Mouse (Mus musculus): ENCODE measurements around the gene Gm28372. TPM values are rescaled to one million over a fixed set of nuclear protein-coding genes. Genes with fewer than 3 reads are reported as not detected.

Gene Gm28372
- polyA plus RNA-seq, 1 experiment: not detected

DNA sequence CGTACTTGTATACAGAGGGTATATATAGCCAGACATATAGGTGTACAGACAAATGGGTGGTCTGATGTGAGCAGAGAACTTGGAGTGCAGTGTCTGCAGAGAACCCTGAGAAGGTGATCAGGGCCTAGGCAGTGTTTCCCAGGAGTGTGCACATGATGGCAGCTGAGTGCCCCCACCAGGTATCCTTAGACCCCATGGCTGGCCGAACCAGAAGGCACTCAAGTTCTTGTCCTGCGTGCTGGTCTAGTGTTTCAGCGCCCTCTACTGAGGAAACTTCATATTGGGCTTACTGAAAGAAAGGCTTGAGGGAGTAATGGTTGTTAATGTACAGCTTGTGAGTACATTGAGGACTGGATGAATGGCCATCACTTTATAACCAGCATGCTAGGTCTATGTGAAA is 28.1 kb downstream of the Gm28372 start:
- peaks cover 3% of the 10 kb centered on the region for H3K4me1 ChIP-seq (ENCODE audit: control insufficient read depth, insufficient read depth, insufficient read length)
- DNase-seq (ENCODE audit: low read depth in 1 of 2, low spot score in 2 of 2): peak in 1 of 2 experiments; percentile 43
- 17% methylated on average over 4 of the region's 4 CpGs for WGBS

GRCm38 (mm10) chr2:130436769-130437168 is 31.7 kb downstream of the Gm28372 start:
- DNase-seq (ENCODE audit: low read depth in 1 of 2, low spot score in 2 of 2): no peak

More for the DNA sequence above, 28.1 kb downstream of the Gm28372 start:
- Histone ChIP-seq H3K27ac (ENCODE audit: insufficient read depth, low read length) (no peak overlapping the region), H3K4me3 (ENCODE audit: extremely low read depth, insufficient read depth, insufficient read length) (no peak overlapping the region), H3K27me3 (ENCODE audit: control insufficient read depth, insufficient read depth, low read length) (no peaks in the 10 kb centered on the region), H3K36me3 (ENCODE audit: control insufficient read depth, insufficient read depth, low read length) (peaks cover 6% of the 10 kb centered on the region; the same call in 1 of the 2 replicates)
- TF ChIP-seq POLR2A (IDR thresholded peaks at IDR 0.05; ENCODE audit: low read depth, low read length) (no peak), CTCF (IDR thresholded peaks at IDR 0.05; ENCODE audit: extremely low read depth, insufficient read depth, insufficient read length, insufficient replicate concordance) (peak; percentile 50; the same call in 1 of the 2 replicates)

DNA sequence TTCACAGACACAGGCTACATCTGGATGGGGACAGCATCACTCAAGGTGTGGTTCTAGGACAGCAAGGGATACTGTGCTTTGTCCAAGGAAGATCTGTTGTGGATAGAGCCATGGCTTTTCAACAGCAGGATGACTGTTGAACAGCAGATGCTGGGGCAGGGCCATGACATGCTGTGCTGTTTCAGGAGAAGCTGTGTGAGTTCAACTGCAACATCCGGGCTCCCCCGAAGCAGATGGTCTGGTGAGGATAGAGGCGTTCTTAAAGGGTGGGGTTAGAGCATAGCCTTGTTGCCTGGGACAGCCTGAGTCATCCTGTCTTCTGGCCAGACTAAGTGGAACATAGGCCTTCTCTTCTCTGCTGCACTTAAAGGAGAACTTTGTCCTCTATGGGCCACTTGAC is 33.8 kb downstream of the Gm28372 start:
- peaks cover 52% of the 10 kb centered on the region for H3K36me3 ChIP-seq (ENCODE audit: control insufficient read depth, insufficient read depth, low read length)
- no peak overlapping the region for H3K4me3 ChIP-seq (ENCODE audit: extremely low read depth, insufficient read depth, insufficient read length)
- no peaks in the 10 kb centered on the region for H3K4me1 ChIP-seq (ENCODE audit: control insufficient read depth, insufficient read depth, insufficient read length)
- H3K27me3 ChIP-seq (ENCODE audit: control insufficient read depth, insufficient read depth, low read length): no peaks in the 10 kb centered on the region
- H3K27ac ChIP-seq (ENCODE audit: insufficient read depth, low read length): no peak overlapping the region
- 87% methylated on average over 3 of the region's 3 CpGs for whole genome bisulfite sequencing
- TF ChIP-seq CTCF (IDR thresholded peaks at IDR 0.05; ENCODE audit: extremely low read depth, insufficient read depth, insufficient read length, insufficient replicate concordance) (no peak), POLR2A (IDR thresholded peaks at IDR 0.05; ENCODE audit: low read depth, low read length) (no peak)
- DNase-seq (ENCODE audit: low read depth in 1 of 2, low spot score in 2 of 2): no peak

More at GRCm38 (mm10) chr2:130436769-130437168, 31.7 kb downstream of the Gm28372 start:
- Histone ChIP-seq H3K36me3 (ENCODE audit: control insufficient read depth, insufficient read depth, low read length) (peaks cover 34% of the 10 kb centered on the region), H3K4me3 (ENCODE audit: extremely low read depth, insufficient read depth, insufficient read length) (no peak overlapping the region), H3K27me3 (ENCODE audit: control insufficient read depth, insufficient read depth, low read length) (no peaks in the 10 kb centered on the region), H3K27ac (ENCODE audit: insufficient read depth, low read length) (no peak overlapping the region), H3K4me1 (ENCODE audit: control insufficient read depth, insufficient read depth, insufficient read length) (no peaks in the 10 kb centered on the region)
- WGBS: 89% methylated on average over 1 of the region's 1 CpGs
- no peak for TF ChIP-seq POLR2A (IDR thresholded peaks at IDR 0.05; ENCODE audit: low read depth, low read length)

DNA sequence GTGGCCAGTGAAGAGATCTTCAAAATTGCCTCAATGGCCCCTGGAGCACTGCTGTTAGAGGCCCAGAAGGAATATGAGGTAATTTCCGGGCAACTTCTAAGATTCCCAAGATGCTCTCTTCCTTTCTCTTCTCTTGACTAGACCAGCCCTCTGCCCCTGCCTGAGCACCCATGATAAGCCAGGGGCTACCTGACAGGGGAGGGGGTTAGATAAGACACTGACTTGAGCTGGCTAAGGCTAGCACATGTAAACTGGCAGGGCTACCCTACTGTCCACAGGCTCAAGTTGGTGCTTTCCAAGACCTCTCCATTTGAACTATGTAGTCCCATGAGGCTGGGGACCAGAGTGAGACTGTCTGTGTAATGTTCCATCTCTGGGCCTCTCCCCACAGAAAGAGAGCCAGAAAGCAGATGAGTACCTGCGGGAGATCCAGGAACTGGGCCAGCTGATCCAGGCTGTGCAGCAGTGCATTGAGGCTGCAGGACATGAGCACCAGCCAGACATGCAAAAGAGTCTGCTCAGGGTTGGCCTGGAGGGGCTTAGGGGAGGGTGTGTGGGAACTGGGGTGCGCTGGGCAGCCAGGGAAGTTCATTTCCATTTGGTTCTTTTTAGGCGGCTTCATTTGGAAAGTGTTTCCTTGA is 34.9 kb downstream of the Gm28372 start:
- Histone ChIP-seq H3K4me3 (ENCODE audit: extremely low read depth, insufficient read depth, insufficient read length) (no peak overlapping the region), H3K4me1 (ENCODE audit: control insufficient read depth, insufficient read depth, insufficient read length) (no peaks in the 10 kb centered on the region), H3K27me3 (ENCODE audit: control insufficient read depth, insufficient read depth, low read length) (no peaks in the 10 kb centered on the region), H3K27ac (ENCODE audit: insufficient read depth, low read length) (no peak overlapping the region), H3K36me3 (ENCODE audit: control insufficient read depth, insufficient read depth, low read length) (peaks cover 56% of the 10 kb centered on the region)
- TF ChIP-seq POLR2A (IDR thresholded peaks at IDR 0.05; ENCODE audit: low read depth, low read length): no peak
- no peak for TF ChIP-seq CTCF (IDR thresholded peaks at IDR 0.05; ENCODE audit: extremely low read depth, insufficient read depth, insufficient read length, insufficient replicate concordance)
- no peak for DNase-seq (ENCODE audit: low read depth in 1 of 2, low spot score in 2 of 2)
- 92% methylated on average over 4 of the region's 4 CpGs for WGBS

- Histone ChIP-seq H3K4me1 (ENCODE audit: control insufficient read depth, insufficient read depth, insufficient read length) (no peaks in the 10 kb centered on the region), H3K27me3 (ENCODE audit: control insufficient read depth, insufficient read depth, low read length) (no peaks in the 10 kb centered on the region), H3K36me3 (ENCODE audit: control insufficient read depth, insufficient read depth, low read length) (peaks cover 56% of the 10 kb centered on the region), H3K4me3 (ENCODE audit: extremely low read depth, insufficient read depth, insufficient read length) (no peak overlapping the region), H3K27ac (ENCODE audit: insufficient read depth, low read length) (no peak overlapping the region)
- DNase-seq (ENCODE audit: low read depth in 1 of 2, low spot score in 2 of 2): no peak
- TF ChIP-seq POLR2A (IDR thresholded peaks at IDR 0.05; ENCODE audit: low read depth, low read length) (no peak), CTCF (IDR thresholded peaks at IDR 0.05; ENCODE audit: extremely low read depth, insufficient read depth, insufficient read length, insufficient replicate concordance) (no peak)
- WGBS: 88% methylated on average over 10 of the region's 10 CpGs
Measured at GRCm38 (mm10) chr2:130442162-130442561, 37.1 kb downstream of the Gm28372 start.

DNA sequence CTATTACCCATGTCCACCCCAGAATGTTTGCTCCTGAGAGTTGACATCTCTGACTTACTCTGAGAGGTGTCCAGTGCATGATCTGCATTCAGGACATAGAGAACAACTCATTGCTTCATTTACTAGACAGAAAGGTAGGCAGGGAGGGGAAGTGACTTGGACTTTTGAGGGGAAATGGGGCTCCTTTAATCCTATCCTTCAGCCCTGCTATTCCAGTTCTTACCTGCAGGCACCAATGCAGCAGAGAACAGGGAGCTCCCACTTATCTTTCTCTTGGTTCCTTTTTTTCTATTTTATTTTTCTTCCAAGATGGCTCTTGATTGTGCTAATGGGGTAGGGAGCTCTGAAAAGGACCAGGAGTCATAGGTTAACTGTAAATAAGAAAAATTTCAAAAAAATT is 43.4 kb downstream of the Gm28372 start:
- DNase-seq (ENCODE audit: low read depth in 1 of 2, low spot score in 2 of 2): no peak
- TF ChIP-seq CTCF (IDR thresholded peaks at IDR 0.05; ENCODE audit: extremely low read depth, insufficient read depth, insufficient read length, insufficient replicate concordance) (no peak), POLR2A (IDR thresholded peaks at IDR 0.05; ENCODE audit: low read depth, low read length) (no peak)

DNA sequence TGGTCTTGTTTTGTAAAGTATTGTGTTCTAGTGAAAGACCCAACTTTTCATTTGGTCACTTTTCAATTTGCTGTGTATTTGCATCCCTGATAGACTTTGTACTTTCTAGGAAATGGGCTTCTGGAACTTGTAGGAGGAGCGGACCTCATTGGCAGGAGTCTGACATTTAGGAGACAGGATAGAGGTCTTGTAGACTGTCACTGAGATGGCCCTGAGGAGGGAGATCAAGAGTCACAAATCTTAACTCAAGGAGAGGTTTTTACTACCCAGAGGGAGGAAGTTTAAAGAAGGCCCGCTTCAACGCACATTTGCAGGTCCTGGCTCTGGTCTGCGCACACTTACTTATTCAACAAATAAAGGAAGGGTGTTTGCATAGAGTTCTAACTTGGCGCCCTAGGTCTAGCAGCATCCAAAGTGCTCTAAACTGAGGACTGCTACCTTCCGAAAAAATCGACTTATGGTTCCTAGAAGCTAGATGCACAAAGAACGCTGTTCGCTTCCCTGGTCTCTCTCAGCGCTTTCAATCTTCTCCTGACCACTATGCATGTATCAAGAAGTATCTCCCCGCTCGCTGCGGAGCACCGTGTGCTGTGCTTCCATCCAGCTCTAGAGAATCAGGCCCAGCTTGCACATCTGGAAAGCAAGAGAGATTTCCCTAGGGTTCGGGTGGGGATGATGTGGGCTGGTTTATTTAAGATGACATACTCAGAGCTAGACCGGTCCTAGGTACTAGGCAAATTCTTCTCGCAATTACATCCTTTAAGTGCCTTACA is 44.2 kb downstream of the Gm28372 start:
- TF ChIP-seq CTCF (IDR thresholded peaks at IDR 0.05; ENCODE audit: extremely low read depth, insufficient read depth, insufficient read length, insufficient replicate concordance) (no peak), POLR2A (IDR thresholded peaks at IDR 0.05; ENCODE audit: low read depth, low read length) (no peak)
- DNase-seq (ENCODE audit: low read depth in 1 of 2, low spot score in 2 of 2): peak in 1 of 2 experiments; percentile 10
- H3K27me3 ChIP-seq (ENCODE audit: control insufficient read depth, insufficient read depth, low read length): no peaks in the 10 kb centered on the region
- peak overlapping the region; percentile 95 for H3K4me3 ChIP-seq (ENCODE audit: extremely low read depth, insufficient read depth, insufficient read length)
- H3K36me3 ChIP-seq (ENCODE audit: control insufficient read depth, insufficient read depth, low read length): peaks cover 2% of the 10 kb centered on the region; the same call in 1 of the 2 replicates
- no peaks in the 10 kb centered on the region; the same call in 1 of the 2 replicates for H3K4me1 ChIP-seq (ENCODE audit: control insufficient read depth, insufficient read depth, insufficient read length)
- H3K27ac ChIP-seq (ENCODE audit: insufficient read depth, low read length): no peak overlapping the region
- WGBS: 10% methylated on average over 17 of the region's 17 CpGs

More for the DNA sequence above, 43.4 kb downstream of the Gm28372 start:
- Histone ChIP-seq H3K4me3 (ENCODE audit: extremely low read depth, insufficient read depth, insufficient read length) (no peak overlapping the region), H3K4me1 (ENCODE audit: control insufficient read depth, insufficient read depth, insufficient read length) (no peaks in the 10 kb centered on the region; the same call in 1 of the 2 replicates), H3K27ac (ENCODE audit: insufficient read depth, low read length) (no peak overlapping the region), H3K36me3 (ENCODE audit: control insufficient read depth, insufficient read depth, low read length) (peaks cover 6% of the 10 kb centered on the region), H3K27me3 (ENCODE audit: control insufficient read depth, insufficient read depth, low read length) (no peaks in the 10 kb centered on the region)
